Mouse (Mus musculus) T-helper 1 cell (primary cell): ENCODE results near the gene Hist1h3b.
"Not testable (repeated sequence)": the region's sequence is repeated elsewhere in the genome, so short reads cannot be mapped to it uniquely, and the experiment has no call there.

Experiments
- in situ Hi-C: fragments of 300-600 bp; cut with MboI, MseI; formaldehyde crosslinking; loops from one replicate; pipeline ENCODE4 v1.15.1; 2025; ENCODE audit warnings: high pct_unique_total_duplicates

Hist1h3b gene

DNA sequence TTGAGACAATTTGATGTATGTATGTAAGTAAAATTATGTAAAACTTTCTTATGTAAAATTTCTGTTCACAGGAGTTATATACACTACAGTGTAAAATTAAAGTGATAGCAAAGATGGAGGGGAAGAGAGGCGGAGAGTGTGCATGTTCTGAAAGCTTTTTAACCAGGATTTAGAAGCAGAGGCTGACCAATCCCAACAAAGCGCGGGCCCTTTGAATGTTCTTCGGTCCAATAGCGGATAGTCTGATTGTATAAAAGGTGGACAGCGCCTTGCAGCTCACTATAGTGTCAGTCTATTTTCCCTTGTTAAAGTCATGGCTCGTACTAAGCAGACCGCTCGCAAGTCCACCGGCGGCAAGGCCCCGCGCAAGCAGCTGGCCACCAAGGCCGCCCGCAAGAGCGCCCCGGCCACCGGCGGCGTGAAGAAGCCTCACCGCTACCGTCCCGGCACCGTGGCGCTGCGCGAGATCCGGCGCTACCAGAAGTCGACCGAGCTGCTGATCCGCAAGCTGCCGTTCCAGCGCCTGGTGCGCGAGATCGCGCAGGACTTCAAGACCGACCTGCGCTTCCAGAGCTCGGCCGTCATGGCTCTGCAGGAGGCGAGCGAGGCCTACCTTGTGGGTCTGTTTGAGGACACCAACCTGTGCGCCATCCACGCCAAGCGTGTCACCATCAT is at the start of gene Hist1h3b:
Gene Hist1h3b, plus strand, starts transcription at position 201 of the 675 bp plus-strand sequence.
- in situ Hi-C loops: loop anchor here (10.0 to 25.0 kb wide), 3 partner anchors 317 to 1965 kb away; partner anchors contain the start of genes Gmnn, Hist1h1b, Hist1h2an and Hist1h2bp

DNA sequence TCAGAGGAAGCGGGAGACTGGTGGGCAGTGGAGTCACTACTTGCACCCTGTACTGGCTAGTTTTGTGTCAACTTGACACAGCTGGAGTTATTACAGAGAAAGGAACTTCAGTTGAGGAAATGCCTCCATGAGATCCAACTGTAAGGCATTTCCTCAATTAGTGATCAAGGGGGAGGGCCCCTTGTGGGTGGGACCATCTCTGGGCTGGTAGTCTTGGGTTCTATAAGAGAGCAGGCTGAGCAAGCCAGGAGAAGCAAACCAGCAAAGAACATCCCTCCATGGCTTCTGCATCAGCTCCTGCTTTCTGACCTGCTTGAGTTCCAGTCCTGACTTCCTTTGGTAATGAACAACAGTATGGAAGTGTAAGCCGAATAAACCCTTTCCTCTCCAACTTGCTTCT is 49.3 kb upstream of the Hist1h3b start:
- in situ Hi-C loops: not testable (repeated sequence)

DNA sequence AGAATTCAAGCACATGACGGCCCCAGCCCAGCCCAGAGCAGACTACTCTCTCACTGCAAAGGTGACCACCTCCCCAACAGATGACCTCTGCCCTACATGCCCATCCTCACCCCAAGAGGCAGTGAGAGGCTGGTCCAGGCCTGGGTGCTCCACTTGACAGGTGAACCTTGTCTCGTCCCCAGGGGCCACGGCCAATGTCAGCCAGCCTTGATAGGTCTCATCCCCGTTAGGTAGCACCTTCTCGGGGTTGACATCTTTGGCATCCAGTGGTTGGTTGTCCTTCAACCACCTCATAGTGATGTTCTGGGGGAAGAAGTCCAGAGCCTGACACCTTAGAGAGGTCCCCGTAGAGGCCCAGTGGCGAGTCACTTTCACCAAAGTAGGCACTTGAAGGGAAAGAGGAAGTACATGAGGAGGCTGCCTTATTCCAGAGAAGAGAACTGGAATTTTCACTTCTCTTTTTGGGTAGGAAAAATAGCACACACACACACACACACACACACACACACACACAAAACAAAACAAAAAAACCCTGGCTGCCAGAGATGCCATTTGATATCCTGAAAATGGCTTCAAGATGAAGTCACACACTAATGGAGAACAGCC is 46.2 kb upstream of the Hist1h3b start:
- in situ Hi-C loops: no loop called here

- in situ Hi-C loops: no loop called here
Measured at GRCm38 (mm10) chr13:23706771-23707170, 45.3 kb upstream of the Hist1h3b start.

GRCm38 (mm10) chr13:23708041-23708440 is 44.0 kb upstream of the Hist1h3b start:
- in situ Hi-C loops: no loop called here

GRCm38 (mm10) chr13:23708654-23709053 is 43.4 kb upstream of the Hist1h3b start:
- in situ Hi-C loops: no loop called here

DNA sequence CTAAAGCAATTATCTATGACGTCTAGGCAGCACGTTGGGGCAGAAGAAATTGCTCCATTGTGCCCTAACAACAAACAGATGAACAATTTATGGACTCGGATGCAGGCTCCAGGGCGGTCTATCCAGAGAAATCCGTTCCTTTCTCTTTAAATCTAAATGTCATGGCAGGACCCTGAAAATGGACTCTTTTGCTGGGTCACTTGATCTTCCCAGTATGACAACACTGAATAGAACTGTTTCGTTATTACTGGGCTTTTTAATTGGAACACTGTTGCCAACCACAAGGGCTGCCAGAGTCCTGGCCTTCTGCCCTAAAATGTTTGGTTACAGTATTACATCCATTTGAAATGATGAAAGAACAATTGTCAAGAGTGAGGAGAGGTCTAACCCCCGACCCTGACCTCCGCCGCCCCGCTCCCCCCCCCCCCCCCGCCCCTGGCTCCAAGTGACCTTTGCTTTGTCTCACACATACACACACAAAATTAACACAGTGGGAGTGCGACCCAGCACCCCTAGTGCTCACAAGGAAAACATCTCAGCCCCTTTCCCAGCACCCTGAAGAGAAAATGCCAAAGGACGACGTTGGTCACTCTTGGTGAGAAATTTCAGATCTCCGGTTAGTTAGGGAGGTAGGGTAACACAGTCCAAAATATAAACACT is 42.2 kb upstream of the Hist1h3b start:
- in situ Hi-C loops: no loop called here

- in situ Hi-C loops: no loop called here
Measured at GRCm38 (mm10) chr13:23710374-23711089, 41.5 kb upstream of the Hist1h3b start, which contains the start of gene Hfe. Gene Hfe, minus strand, starts transcription at chr13:23710854.

GRCm38 (mm10) chr13:23716261-23717042 is 35.6 kb upstream of the Hist1h3b start:
- in situ Hi-C loops: no loop called here

DNA sequence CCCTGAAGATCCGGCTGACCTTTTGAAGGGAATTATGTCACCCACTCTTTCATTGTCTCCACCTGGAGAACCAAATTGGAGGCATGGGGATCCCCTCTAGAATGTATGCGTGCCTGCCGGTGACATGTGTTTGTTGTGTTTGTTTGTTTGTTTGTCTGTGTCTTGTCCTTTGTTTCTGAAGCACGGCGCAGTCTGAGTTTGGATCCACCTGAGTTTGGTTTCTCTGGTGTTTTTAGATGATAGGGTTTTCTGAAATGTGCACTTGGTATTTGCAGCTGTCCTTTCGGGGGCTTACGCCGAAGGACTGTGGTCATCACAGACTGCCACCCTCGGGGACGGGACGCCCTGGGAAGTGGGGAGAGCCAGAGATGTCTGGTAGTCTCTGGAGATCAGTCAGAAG is 34.9 kb upstream of the Hist1h3b start:
- in situ Hi-C loops: no loop called here

- in situ Hi-C loops: not testable (repeated sequence)
Measured at GRCm38 (mm10) chr13:23717593-23718245, 34.3 kb upstream of the Hist1h3b start.

DNA sequence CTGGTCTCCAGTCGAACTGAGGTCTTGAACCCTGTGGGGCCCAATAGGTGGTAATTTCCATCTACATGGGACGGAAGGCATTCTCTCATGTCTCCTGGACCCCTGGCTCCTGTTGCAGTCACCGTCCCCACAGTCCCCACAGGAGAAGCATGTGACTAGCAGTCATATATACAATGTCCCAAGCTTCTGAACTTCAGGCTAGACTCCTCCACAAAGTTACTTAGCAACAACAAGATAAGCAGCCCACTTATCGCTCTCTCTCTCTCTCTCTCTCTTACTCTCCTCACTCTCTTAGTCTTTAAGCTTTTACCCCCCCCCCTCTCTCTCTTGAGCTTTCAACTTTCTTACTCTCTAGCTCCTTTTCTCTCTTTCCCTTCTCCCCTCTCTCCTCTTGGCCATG is 27.8 kb upstream of the Hist1h3b start:
- in situ Hi-C loops: no loop called here

GRCm38 (mm10) chr13:23725213-23725612 is 26.9 kb upstream of the Hist1h3b start:
- in situ Hi-C loops: loop anchor here (5.0 kb wide), 1 partner anchor 33 kb away; no protein-coding TSS in a partner anchor

- in situ Hi-C loops: loop anchor here (5.0 kb wide), 1 partner anchor 36 kb away; no protein-coding TSS in a partner anchor
Measured at GRCm38 (mm10) chr13:23728472-23729191, 23.4 kb upstream of the Hist1h3b start.

GRCm38 (mm10) chr13:23729192-23729525 is 22.9 kb upstream of the Hist1h3b start:
- in situ Hi-C loops: loop anchor here (5.0 kb wide), 1 partner anchor 37 kb away; no protein-coding TSS in a partner anchor

DNA sequence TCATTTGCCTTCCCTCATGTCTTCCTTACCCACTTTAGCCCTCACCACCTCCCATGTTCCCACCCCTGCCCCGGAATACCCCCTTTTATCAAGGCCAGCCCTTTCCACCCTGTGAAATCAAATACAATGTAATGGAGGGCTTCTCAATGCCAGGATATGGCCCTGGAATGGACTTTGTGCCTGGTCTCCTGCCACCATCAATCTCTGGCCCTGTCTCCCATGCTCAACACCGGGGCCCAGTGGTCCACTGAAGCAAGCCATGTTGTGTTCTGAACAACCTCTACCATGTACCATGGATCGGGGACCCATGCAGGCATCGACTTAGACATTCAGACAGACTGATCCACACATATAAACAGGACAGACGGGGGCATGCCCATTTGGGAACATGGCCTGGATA is 22.4 kb upstream of the Hist1h3b start:
- in situ Hi-C loops: loop anchor here (5.0 to 10.0 kb wide), 2 partner anchors 37 to 95 kb away; no protein-coding TSS in a partner anchor

DNA sequence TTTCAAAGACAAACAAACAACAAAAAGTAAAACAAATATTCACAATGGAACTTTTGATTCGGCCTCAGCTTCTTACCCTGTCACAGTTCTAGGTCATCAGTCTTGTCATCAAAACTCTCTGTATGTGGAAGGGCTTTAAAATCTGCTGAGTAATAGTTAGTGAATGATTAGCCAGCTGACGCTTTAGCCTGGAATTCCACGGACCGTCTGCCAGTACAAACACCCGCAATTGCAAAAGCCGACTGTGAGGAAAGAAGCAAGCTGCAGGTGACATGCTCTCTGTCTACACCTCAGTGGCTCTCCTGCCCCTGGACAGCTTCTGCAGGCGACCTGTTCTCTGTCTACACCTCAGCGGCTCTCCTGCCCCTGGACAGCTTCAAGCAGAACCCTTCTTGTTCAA is 21.6 kb upstream of the Hist1h3b start:
- in situ Hi-C loops: loop anchor here (10.0 kb wide), 1 partner anchor 96 kb away; no protein-coding TSS in a partner anchor

DNA sequence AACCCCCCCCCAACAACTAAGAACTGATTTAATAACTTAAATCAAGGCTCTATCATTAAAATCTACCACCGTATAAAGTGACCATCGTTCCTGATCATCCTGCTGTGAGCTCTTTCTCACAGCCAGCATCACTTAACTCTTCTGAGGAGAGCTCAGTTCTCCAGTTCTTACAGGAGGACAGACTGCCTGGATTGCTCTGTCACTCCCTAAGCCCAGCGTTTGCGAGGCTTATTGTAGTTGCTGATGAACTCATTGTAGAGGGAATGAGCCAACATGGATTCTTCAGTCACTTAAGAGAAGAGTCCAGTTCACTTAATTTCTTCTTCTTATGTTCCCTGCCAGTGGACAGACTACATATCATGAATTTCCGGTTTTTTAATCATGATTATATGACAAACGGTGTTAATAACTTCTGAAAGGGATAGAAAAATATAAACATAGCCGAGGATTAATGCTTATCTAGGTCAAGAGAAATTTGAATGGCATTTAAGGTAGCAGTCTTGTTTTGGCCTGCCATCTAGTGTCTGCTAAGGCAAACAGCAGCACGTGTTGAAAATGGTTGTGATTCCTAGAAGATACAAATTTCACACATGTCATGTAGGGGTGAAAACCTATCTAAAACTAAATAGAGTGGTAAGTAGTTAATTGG is 19.8 kb upstream of the Hist1h3b start:
- in situ Hi-C loops: loop anchor here (10.0 kb wide), 1 partner anchor 97 kb away; no protein-coding TSS in a partner anchor

GRCm38 (mm10) chr13:23737091-23737490 is 15.0 kb upstream of the Hist1h3b start:
- in situ Hi-C loops: loop anchor here (10.0 kb wide), 1 partner anchor 102 kb away; no protein-coding TSS in a partner anchor
